Comparison of ENCODE assay signal across 8 mouse cellular contexts in genomic region chr16:84834344-84834743, GRCm38 (mm10). TPM values are rescaled to one million over a fixed set of nuclear protein-coding genes. Genes with fewer than 3 reads are reported as not detected.
DNase-seq lines count a peak whose midpoint lies in the region; ATAC-seq lines count a peak whose summit lies in the region.

No protein-coding gene starts in this region.

- H3K27me3 ChIP-seq in neural tube, embryonic 11.5 days (ENCODE audit: control insufficient read depth, insufficient read depth, low read length) = no peaks in the 10 kb centered on the region
- no peaks in the 10 kb centered on the region for H3K27me3 ChIP-seq in limb, embryonic 10.5 days (ENCODE audit: low read depth, poor library complexity, severe bottlenecking)
- no peaks in the 10 kb centered on the region for H3K27me3 ChIP-seq in neural tube, embryonic 15.5 days (replicated peaks)

- WGBS in neural tube, embryonic 11.5 days = under 1% methylated on average over 22 of the region's 22 CpGs
- 1% methylated on average over 22 of the region's 22 CpGs for WGBS in limb, embryonic 10.5 days
- WGBS in neural tube, embryonic 15.5 days = under 1% methylated on average over 22 of the region's 22 CpGs

- DNase-seq in adrenal gland, postnatal 25 days = peak; percentile 63
- DNase-seq in adrenal gland, adult 8-10 months = no peak
- DNase-seq in neural tube, embryonic 11.5 days (ENCODE audit: low spot score) = no peak
- DNase-seq in neural tube, embryonic 10.5 days (ENCODE audit: extremely low spot score, low spot score) = no peak
- DNase-seq in limb, embryonic 10.5 days (ENCODE audit: low spot score) = no peak
- DNase-seq in urinary bladder, adult 2 months (ENCODE audit: low spot score) = no peak
- DNase-seq in embryo, embryonic 9.5 days (ENCODE audit: extremely low spot score) = no peak

- peak overlapping the region; percentile 74 for H3K4me3 ChIP-seq in neural tube, embryonic 11.5 days (ENCODE audit: low read depth, low read length)
- H3K4me3 ChIP-seq in limb, embryonic 10.5 days = peak overlapping the region; percentile 93
- H3K4me3 ChIP-seq in neural tube, embryonic 15.5 days (replicated peaks) = peak overlapping the region; percentile 100

- peak overlapping the region; percentile 86 for H3K27ac ChIP-seq in neural tube, embryonic 11.5 days (ENCODE audit: low read depth, low read length)
- peak overlapping the region; percentile 99 for H3K27ac ChIP-seq in limb, embryonic 10.5 days
- peak overlapping the region; percentile 98 for H3K27ac ChIP-seq in neural tube, embryonic 15.5 days (replicated peaks)

- ATAC-seq in neural tube, embryonic 11.5 days (ENCODE audit: insufficient read depth, low FRiP score, low TSS enrichment) = no peak
- ATAC-seq in neural tube, embryonic 15.5 days (ENCODE audit: low FRiP score) = peak; percentile 12; the same call in 1 of the 2 replicates

- no peaks in the 10 kb centered on the region for H3K36me3 ChIP-seq in neural tube, embryonic 11.5 days (ENCODE audit: control insufficient read depth, insufficient read depth, low read length)
- H3K36me3 ChIP-seq in limb, embryonic 10.5 days = peaks cover 52% of the 10 kb centered on the region
- H3K36me3 ChIP-seq in neural tube, embryonic 15.5 days = peaks cover 19% of the 10 kb centered on the region

- peak overlapping the region; percentile 82 for H3K4me2 ChIP-seq in neural tube, embryonic 11.5 days (ENCODE audit: low read depth)
- H3K4me2 ChIP-seq in neural tube, embryonic 15.5 days = peak overlapping the region; percentile 80

- no peaks in the 10 kb centered on the region for H3K9me3 ChIP-seq in neural tube, embryonic 11.5 days (ENCODE audit: control insufficient read depth, low read length)
- H3K9me3 ChIP-seq in limb, embryonic 10.5 days (replicated peaks) = no peaks in the 10 kb centered on the region
- H3K9me3 ChIP-seq in neural tube, embryonic 15.5 days (replicated peaks) = no peaks in the 10 kb centered on the region

- H3K9ac ChIP-seq in neural tube, embryonic 11.5 days (ENCODE audit: low read length) = peak overlapping the region; percentile 88
- H3K9ac ChIP-seq in neural tube, embryonic 15.5 days (replicated peaks) = peak overlapping the region; percentile 98

- peaks cover 3% of the 10 kb centered on the region for H3K4me1 ChIP-seq in neural tube, embryonic 11.5 days (ENCODE audit: control insufficient read depth, insufficient read depth, low read length)
- H3K4me1 ChIP-seq in limb, embryonic 10.5 days = peaks cover 18% of the 10 kb centered on the region
- peaks cover 37% of the 10 kb centered on the region for H3K4me1 ChIP-seq in neural tube, embryonic 15.5 days

RNA-seq across cellular contexts. Expression of gene Gabpa, which starts 0.4 kb away (rescaled TPM):
- 47.4 and 49.2 TPM in 2 replicates for total RNA-seq in adrenal gland, postnatal 25 days (2021)
- total RNA-seq in adrenal gland, adult 8-10 months (2022) = 10 to 100 TPM; 36.5 to 38.9 (median 37.6) TPM
- polyA plus RNA-seq in neural tube, embryonic 11.5 days (2014; fragmentation: Nextera tagmentation; extraction: Ambion mirVana) = 40.8 and 43.1 TPM in 2 replicates
- 35.6 and 39.5 TPM in 2 replicates for polyA plus RNA-seq in limb, embryonic 10.5 days (2016; fragmentation: Nextera tagmentation; extraction: Ambion mirVana)
- 14.7 and 17.0 TPM in 2 replicates for polyA plus RNA-seq in neural tube, embryonic 15.5 days (2015; fragmentation: Nextera tagmentation; extraction: Ambion mirVana)
- polyA plus RNA-seq in urinary bladder, adult 2 months (2012; rRNA removed) = 22.6 and 23.9 TPM in 2 replicates

RNA-seq across cellular contexts. Expression of gene Atp5j, which starts 1.1 kb away (rescaled TPM):
- total RNA-seq in adrenal gland, postnatal 25 days (2021) = 504 and 526 TPM in 2 replicates
- 100 to 1,000 TPM; 360 to 502 (median 410) TPM for total RNA-seq in adrenal gland, adult 8-10 months (2022)
- 818 and 859 TPM in 2 replicates for polyA plus RNA-seq in neural tube, embryonic 11.5 days (2014; fragmentation: Nextera tagmentation; extraction: Ambion mirVana)
- 860 and 883 TPM in 2 replicates for polyA plus RNA-seq in limb, embryonic 10.5 days (2016; fragmentation: Nextera tagmentation; extraction: Ambion mirVana)
- 846 and 888 TPM in 2 replicates for polyA plus RNA-seq in neural tube, embryonic 15.5 days (2015; fragmentation: Nextera tagmentation; extraction: Ambion mirVana)
- 309 and 351 TPM in 2 replicates for polyA plus RNA-seq in urinary bladder, adult 2 months (2012; rRNA removed)
